Mouse (Mus musculus): Measurements from ENCODE around the gene Tbcb. TPM values are rescaled to one million over a fixed set of nuclear protein-coding genes. Genes with fewer than 3 reads are reported as not detected.
"Not testable (repeated sequence)": the region's sequence is repeated elsewhere in the genome, so short reads cannot be mapped to it uniquely, and the experiment has no call there.

Gene Tbcb
- polyA plus RNA-seq, 1 experiment = 2.6 TPM

DNA sequence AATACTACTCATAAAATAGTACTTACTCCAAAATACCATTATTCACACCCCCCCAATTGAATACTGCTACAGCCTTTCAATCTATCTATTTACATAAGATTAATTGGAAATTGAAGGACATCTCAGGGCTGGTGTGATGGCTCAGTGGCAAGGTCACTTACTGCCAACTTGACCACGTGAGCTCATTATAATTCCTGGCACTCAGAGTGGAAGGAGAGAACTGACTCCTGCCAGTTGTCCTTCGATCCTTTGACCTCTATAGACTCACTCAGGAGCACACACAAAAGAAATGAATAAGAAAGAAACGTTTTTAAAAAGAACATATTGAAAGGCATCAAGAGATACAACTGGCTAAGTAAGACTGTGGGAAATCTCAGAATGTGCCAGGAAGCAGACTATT is 16.2 kb downstream of the Tbcb start:
- Histone ChIP-seq H3K9me3 (ENCODE audit: control insufficient read depth, low read length) (no peaks in the 10 kb centered on the region), H3K4me3 (replicated peaks) (no peak overlapping the region), H3K4me1 (ENCODE audit: control insufficient read depth) (peaks cover 21% of the 10 kb centered on the region), H3K36me3 (ENCODE audit: control insufficient read depth) (no peaks in the 10 kb centered on the region), H3K27me3 (ENCODE audit: control insufficient read depth) (no peaks in the 10 kb centered on the region)
- TF ChIP-seq GATA1 (IDR thresholded peaks at IDR 0.05; ENCODE audit: low read length) (no peak), TAL1 (IDR thresholded peaks at IDR 0.05; ENCODE audit: low read length) (no peak)

DNA sequence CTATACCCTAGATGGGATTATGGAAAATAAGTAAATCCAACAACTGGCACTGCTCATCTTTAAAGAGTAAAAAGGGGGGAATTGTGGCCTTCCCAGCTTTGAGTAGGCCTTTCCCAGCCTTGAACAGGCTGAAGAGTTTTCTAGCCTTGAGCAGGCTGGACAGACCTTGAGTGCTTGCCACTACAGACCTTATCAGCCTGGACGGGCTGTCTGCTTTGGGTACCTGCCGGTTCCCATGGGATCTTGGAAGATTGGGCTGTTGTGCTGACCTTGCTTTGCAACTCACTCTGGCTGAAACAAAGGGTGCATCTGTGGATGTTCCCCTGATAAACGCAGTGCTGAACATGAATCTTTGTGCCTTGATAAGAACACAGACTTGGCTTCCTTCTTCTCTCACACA is 18.2 kb downstream of the Tbcb start:
- no peaks in the 10 kb centered on the region for H3K9me3 ChIP-seq (ENCODE audit: control insufficient read depth, low read length)
- H3K27me3 ChIP-seq (ENCODE audit: control insufficient read depth) = no peaks in the 10 kb centered on the region
- no peak for TF ChIP-seq TAL1 (IDR thresholded peaks at IDR 0.05; ENCODE audit: low read length)
- no peak for TF ChIP-seq GATA1 (IDR thresholded peaks at IDR 0.05; ENCODE audit: low read length)
- H3K4me3 ChIP-seq (replicated peaks) = no peak overlapping the region
- peaks cover 8% of the 10 kb centered on the region for H3K4me1 ChIP-seq (ENCODE audit: control insufficient read depth)
- H3K36me3 ChIP-seq (ENCODE audit: control insufficient read depth) = no peaks in the 10 kb centered on the region

DNA sequence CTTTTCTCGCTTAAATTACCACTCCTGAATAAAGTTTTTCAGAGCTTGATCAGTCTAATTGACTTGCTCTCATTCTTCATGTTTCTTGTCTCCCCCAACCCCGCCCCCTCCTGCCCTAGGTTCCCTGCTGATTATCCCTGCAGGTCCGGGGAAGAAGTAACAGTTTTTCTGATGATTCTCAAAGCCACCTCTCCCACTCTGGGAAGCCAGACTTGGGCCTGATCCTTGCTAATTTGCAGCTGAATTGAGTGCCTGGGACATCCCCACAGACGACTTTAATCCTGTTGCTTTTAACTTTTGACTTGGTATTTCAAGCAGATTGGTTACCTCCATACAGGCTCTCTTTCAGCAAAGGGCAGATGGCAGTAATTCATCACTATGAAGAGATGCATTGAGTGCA is 21.0 kb downstream of the Tbcb start:
- no peaks in the 10 kb centered on the region for H3K36me3 ChIP-seq (ENCODE audit: control insufficient read depth)
- H3K4me1 ChIP-seq (ENCODE audit: control insufficient read depth) = no peaks in the 10 kb centered on the region
- H3K4me3 ChIP-seq (replicated peaks) = no peak overlapping the region
- H3K27me3 ChIP-seq (ENCODE audit: control insufficient read depth) = 0 out of 2 replicates have a peak, but pooled peaks cover 2% of the 10 kb centered on the region
- H3K9me3 ChIP-seq (ENCODE audit: control insufficient read depth, low read length) = no peaks in the 10 kb centered on the region
- no peak for TF ChIP-seq GATA1 (IDR thresholded peaks at IDR 0.05; ENCODE audit: low read length)

DNA sequence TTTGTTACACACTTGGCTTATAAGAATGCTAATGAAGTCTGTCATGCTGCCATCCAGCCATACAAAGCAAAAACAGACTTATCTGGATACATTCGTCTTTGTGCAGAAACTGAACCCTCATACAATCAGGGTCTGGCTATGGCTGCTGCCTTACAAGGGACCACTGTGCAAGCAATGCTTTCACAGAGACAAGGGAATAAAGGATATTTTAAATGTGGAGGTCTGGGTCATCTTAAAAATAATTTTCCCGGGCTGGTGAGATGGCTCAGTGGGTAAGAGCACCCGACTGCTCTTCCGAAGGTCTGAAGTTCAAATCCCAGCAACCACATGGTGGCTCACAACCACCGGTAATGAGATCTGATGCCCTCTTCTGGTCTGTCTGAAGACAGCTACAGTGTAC is 25.7 kb downstream of the Tbcb start:
- not testable (repeated sequence) for H3K4me3 ChIP-seq (replicated peaks); H3K36me3 ChIP-seq (ENCODE audit: control insufficient read depth); H3K4me1 ChIP-seq (ENCODE audit: control insufficient read depth); H3K27me3 ChIP-seq (ENCODE audit: control insufficient read depth); H3K9me3 ChIP-seq (ENCODE audit: control insufficient read depth, low read length)

DNA sequence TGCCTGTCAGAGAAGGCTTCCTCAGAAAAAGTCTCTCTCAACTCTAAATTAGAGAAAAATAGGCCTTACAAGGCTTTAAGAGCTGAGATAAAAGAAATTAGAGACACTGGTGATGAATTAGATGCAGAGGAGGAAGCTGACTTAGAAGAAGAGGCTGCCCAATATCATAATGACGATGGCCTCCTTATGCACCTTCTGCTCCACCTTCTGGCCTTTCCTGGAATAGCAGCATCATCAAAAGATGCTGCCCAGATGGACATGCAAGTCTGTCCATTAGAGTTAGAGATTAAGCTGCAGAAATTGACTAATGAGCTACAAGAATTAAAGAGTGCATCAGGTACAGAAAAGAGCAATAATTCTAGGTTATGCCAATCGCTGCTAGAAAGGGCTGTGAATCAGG is 26.7 kb downstream of the Tbcb start:
- Histone ChIP-seq H3K36me3 (ENCODE audit: control insufficient read depth) (no peaks in the 10 kb centered on the region), H3K4me1 (ENCODE audit: control insufficient read depth) (peaks cover 6% of the 10 kb centered on the region), H3K4me3 (replicated peaks) (no peak overlapping the region), H3K27me3 (ENCODE audit: control insufficient read depth) (0 out of 2 replicates have a peak, but pooled peaks cover 2% of the 10 kb centered on the region), H3K9me3 (ENCODE audit: control insufficient read depth, low read length) (no peaks in the 10 kb centered on the region)
- no peak for TF ChIP-seq TAL1 (IDR thresholded peaks at IDR 0.05; ENCODE audit: low read length)
- TF ChIP-seq GATA1 (IDR thresholded peaks at IDR 0.05; ENCODE audit: low read length) = no peak

DNA sequence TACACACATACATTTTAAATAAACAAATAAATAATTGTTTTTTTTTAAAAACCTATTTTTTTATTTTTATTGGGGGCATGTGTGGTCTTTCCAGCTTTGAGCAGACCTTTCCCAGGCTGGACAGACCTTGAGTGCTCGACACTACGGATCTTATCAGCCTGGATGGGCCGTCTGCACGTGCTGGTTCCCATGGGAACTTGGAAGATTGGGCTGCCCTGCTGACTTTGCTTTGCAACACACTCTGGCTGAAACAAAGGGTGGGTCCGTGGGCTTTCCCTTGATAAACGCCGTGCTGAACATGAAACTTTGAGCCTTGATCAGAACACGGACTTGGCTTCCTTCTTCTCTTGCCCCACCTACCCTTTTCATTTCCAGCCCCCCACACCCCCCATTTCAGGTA is 27.7 kb downstream of the Tbcb start:
- H3K9me3 ChIP-seq (ENCODE audit: control insufficient read depth, low read length) = no peaks in the 10 kb centered on the region
- no peak for TF ChIP-seq GATA1 (IDR thresholded peaks at IDR 0.05; ENCODE audit: low read length)
- TF ChIP-seq TAL1 (IDR thresholded peaks at IDR 0.05; ENCODE audit: low read length) = no peak
- peaks cover 6% of the 10 kb centered on the region for H3K4me1 ChIP-seq (ENCODE audit: control insufficient read depth)
- no peak overlapping the region for H3K4me3 ChIP-seq (replicated peaks)
- no peaks in the 10 kb centered on the region for H3K36me3 ChIP-seq (ENCODE audit: control insufficient read depth)
- H3K27me3 ChIP-seq (ENCODE audit: control insufficient read depth) = 0 out of 2 replicates have a peak, but pooled peaks cover 2% of the 10 kb centered on the region

DNA sequence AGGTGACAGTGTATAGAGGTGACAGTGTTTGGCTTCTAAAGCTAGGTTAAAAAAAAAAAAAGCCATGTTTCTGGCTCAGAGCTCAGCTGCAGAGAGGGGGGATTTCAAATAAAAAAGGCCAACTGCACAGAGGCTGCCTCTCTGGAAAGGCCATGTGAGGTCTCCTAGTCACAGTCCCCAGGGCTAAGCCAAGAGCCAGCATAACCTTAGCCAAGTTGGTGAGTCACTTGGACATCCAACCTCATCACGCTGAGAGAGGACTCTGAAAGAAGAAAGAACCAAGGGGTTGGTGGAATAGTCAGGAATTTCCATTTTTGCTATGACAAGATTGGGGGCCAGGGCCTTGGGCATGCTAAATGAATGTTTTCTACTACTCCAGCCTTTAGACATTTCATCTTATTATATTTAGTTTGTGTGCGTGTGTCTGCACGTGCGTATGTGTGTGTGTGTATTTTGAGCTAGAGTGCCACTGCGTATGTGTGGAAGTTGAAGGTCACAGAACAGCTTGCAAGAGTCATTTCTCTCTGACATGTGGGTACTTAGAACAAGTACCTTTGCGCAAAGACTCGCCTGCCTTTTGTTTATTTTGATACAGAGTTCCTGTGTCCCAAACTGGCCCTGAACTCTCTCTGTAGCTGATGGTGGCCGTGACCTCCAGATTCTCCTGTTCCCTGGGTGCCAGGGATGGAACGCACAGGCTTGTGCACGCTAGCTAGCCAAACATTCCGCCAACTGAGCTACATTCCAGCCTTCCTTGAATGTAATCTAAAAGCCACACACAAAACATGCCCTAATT is 29.0 kb downstream of the Tbcb start:
- TF ChIP-seq TAL1 (IDR thresholded peaks at IDR 0.05; ENCODE audit: low read length) (no peak), GATA1 (IDR thresholded peaks at IDR 0.05; ENCODE audit: low read length) (no peak)
- H3K4me3 ChIP-seq (replicated peaks) = no peak overlapping the region
- 0 out of 2 replicates have a peak, but pooled peaks cover 2% of the 10 kb centered on the region for H3K27me3 ChIP-seq (ENCODE audit: control insufficient read depth)
- peaks cover 12% of the 10 kb centered on the region for H3K4me1 ChIP-seq (ENCODE audit: control insufficient read depth)
- no peaks in the 10 kb centered on the region for H3K36me3 ChIP-seq (ENCODE audit: control insufficient read depth)
- H3K9me3 ChIP-seq (ENCODE audit: control insufficient read depth, low read length) = no peaks in the 10 kb centered on the region

DNA sequence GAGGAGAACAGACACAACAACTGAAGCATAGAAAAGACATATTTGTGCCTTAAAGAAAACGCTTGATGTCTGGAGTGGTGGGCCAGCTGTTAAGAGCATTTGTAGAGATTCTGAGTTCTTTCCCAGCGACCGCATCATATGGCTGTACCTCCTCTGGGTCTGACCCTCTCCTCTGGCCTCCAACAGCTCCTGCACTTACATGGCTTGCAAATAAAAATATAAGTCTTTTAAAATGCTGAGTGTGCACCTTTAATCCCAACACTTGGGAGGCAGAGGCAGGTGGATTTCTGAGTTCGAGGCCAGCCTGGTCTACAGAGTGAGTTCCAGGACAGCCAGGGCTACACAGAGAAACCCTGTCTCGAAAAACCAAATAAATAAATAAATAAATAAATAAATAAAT is 31.4 kb downstream of the Tbcb start:
- not testable (repeated sequence) for H3K27me3 ChIP-seq (ENCODE audit: control insufficient read depth); H3K4me3 ChIP-seq (replicated peaks); H3K36me3 ChIP-seq (ENCODE audit: control insufficient read depth); H3K9me3 ChIP-seq (ENCODE audit: control insufficient read depth, low read length)
- peaks cover 27% of the 10 kb centered on the region for H3K4me1 ChIP-seq (ENCODE audit: control insufficient read depth)

DNA sequence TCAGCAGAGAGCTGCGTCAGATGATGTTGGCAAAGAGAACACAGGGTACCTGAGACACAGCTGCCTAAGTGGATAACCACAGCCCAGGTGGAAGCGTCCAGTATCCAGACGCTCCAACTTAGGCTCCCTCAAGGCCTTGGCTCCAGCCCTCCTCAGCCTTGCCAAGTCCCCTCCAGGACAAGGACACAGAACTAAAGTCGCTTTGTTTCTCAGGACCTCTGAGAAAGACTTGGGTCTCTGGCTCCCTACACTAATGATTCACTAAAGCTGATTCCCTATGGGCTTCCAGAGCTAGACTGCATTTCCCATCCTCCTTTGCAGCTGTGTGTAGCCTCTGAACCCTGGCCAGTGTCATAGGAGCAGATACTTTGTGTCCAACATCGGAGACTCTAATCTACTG is 31.9 kb downstream of the Tbcb start:
- Histone ChIP-seq H3K27me3 (ENCODE audit: control insufficient read depth) (no peaks in the 10 kb centered on the region), H3K4me3 (replicated peaks) (no peak overlapping the region), H3K9me3 (ENCODE audit: control insufficient read depth, low read length) (no peaks in the 10 kb centered on the region), H3K36me3 (ENCODE audit: control insufficient read depth) (no peaks in the 10 kb centered on the region), H3K4me1 (ENCODE audit: control insufficient read depth) (peaks cover 32% of the 10 kb centered on the region)
- no peak for TF ChIP-seq GATA1 (IDR thresholded peaks at IDR 0.05; ENCODE audit: low read length)
- no peak for TF ChIP-seq TAL1 (IDR thresholded peaks at IDR 0.05; ENCODE audit: low read length)
